Mouse (Mus musculus) midbrain, embryonic 15.5 days (tissue): ENCODE data around the gene Plscr4. TPM values are rescaled to one million over a fixed set of nuclear protein-coding genes. Genes with fewer than 3 reads are reported as not detected.
A peak's percentile ranks its signal among the peaks of the same experiment; 100 is the strongest.

Experiments used
- ATAC-seq: fragments of 200-750 bp; cut with Nextera tagmentation; replicated peaks from 2 replicates; pipeline ENCODE4 v1.8.0; 2017; ENCODE audit warnings: moderate TSS enrichment
- H3K27ac ChIP-seq: fragments of 300-500 bp; sonication (generic); 2 replicates; pipeline ENCODE4 v1.5.1; 2015; ENCODE audit warnings: mild to moderate bottlenecking, inconsistent platforms
- H3K27me3 ChIP-seq: fragments of 300-500 bp; sonication (generic); replicated peaks from 2 replicates; pipeline ENCODE4 v1.6.1; 2015; ENCODE audit warnings: inconsistent platforms
- H3K36me3 ChIP-seq: fragments of 300-500 bp; sonication (generic); replicated peaks from 2 replicates; pipeline ENCODE4 v1.6.1; 2015; ENCODE audit warnings: inconsistent platforms
- H3K4me1 ChIP-seq: fragments of 300-500 bp; sonication (generic); 2 replicates; pipeline ENCODE4 v1.6.1; 2015; ENCODE audit warnings: inconsistent platforms
- H3K4me2 ChIP-seq: fragments of 300-500 bp; sonication (generic); 2 replicates; pipeline ENCODE4 v1.6.1; 2015; ENCODE audit warnings: inconsistent platforms, mild to moderate bottlenecking, moderate library complexity
- H3K4me3 ChIP-seq: fragments of 300-500 bp; sonication (generic); 2 replicates; pipeline ENCODE4 v1.5.1; 2015; ENCODE audit warnings: mild to moderate bottlenecking, inconsistent platforms
- H3K9ac ChIP-seq: fragments of 300-500 bp; sonication (generic); 2 replicates; pipeline ENCODE4 v1.6.1; 2015; ENCODE audit warnings: mild to moderate bottlenecking, inconsistent platforms
- H3K9me3 ChIP-seq: fragments of 300-500 bp; sonication (generic); 2 replicates; pipeline ENCODE4 v1.6.1; 2016; ENCODE audit warnings: inconsistent platforms
- WGBS: fragments of 180-500 bp; shearing (Covaris S2); methylation state at CpG from one replicate; pipeline ENCODE4 v1.1.7; 2015; ENCODE audit warnings: mixed read lengths; 5-methylcytosine and 5-hydroxymethylcytosine counted together
- polyA plus RNA-seq: library from polyadenylated mRNA; unstranded; fragments of >200 nt; fragmentation: Nextera tagmentation; extraction: Ambion mirVana; gene quantifications from 2 replicates; pipeline ENCODE4 v1.2.1, GENCODE M21; 2015

Plscr4 gene
- 0.97 and 1.2 TPM in 2 replicates for polyA plus RNA-seq

- ATAC-seq = peak; percentile 93
- peaks cover 3% of the 10 kb centered on the region for H3K4me1 ChIP-seq
- H3K4me3 ChIP-seq = peak within 1 kb of the TSS; percentile 56
- 13% methylated on average over 43 of the region's 43 CpGs for WGBS
- H3K27ac ChIP-seq = no peak within 1 kb of the TSS
- H3K4me2 ChIP-seq = peak within 1 kb of the TSS; percentile 98
- H3K9me3 ChIP-seq = no peaks in the 10 kb centered on the region
- H3K36me3 ChIP-seq = no peaks in the 10 kb centered on the region
- peak within 1 kb of the TSS; percentile 38 for H3K9ac ChIP-seq
- H3K27me3 ChIP-seq = no peaks in the 10 kb centered on the region
Observed at GRCm38 (mm10) chr9:92457261-92458058, at the start of gene Plscr4. Gene Plscr4, plus strand, starts transcription at chr9:92457373.

- H3K4me1 ChIP-seq = no peaks in the 10 kb centered on the region
- no peaks in the 10 kb centered on the region for H3K9me3 ChIP-seq
- H3K27ac ChIP-seq = no peak overlapping the region
- 92% methylated on average over 3 of the region's 3 CpGs for WGBS
- no peaks in the 10 kb centered on the region for H3K36me3 ChIP-seq
- ATAC-seq = no peak
- no peaks in the 10 kb centered on the region for H3K27me3 ChIP-seq
- no peak overlapping the region for H3K9ac ChIP-seq
- no peak overlapping the region for H3K4me3 ChIP-seq
- H3K4me2 ChIP-seq = no peak overlapping the region
Observed at GRCm38 (mm10) chr9:92410225-92410624, 46.9 kb upstream of the Plscr4 start.

GRCm38 (mm10) chr9:92412045-92412444 is 45.1 kb upstream of the Plscr4 start:
- Histone ChIP-seq H3K27me3 (no peaks in the 10 kb centered on the region), H3K36me3 (no peaks in the 10 kb centered on the region), H3K4me3 (no peak overlapping the region), H3K9ac (no peak overlapping the region), H3K4me2 (no peak overlapping the region), H3K9me3 (no peaks in the 10 kb centered on the region), H3K27ac (no peak overlapping the region), H3K4me1 (no peaks in the 10 kb centered on the region)
- ATAC-seq = no peak
- WGBS = 86% methylated on average over 2 of the region's 2 CpGs

- H3K9me3 ChIP-seq = no peaks in the 10 kb centered on the region
- H3K4me1 ChIP-seq = no peaks in the 10 kb centered on the region
- H3K4me2 ChIP-seq = no peak overlapping the region
- no peak for ATAC-seq
- no peak overlapping the region for H3K9ac ChIP-seq
- no peak overlapping the region for H3K27ac ChIP-seq
- no peaks in the 10 kb centered on the region for H3K27me3 ChIP-seq
- WGBS = 89% methylated on average over 3 of the region's 3 CpGs
- no peaks in the 10 kb centered on the region for H3K36me3 ChIP-seq
- no peak overlapping the region for H3K4me3 ChIP-seq
Observed at GRCm38 (mm10) chr9:92413684-92414083, 43.5 kb upstream of the Plscr4 start.

GRCm38 (mm10) chr9:92437781-92438180 is 19.4 kb upstream of the Plscr4 start:
- no peak overlapping the region for H3K9ac ChIP-seq
- no peak overlapping the region for H3K4me2 ChIP-seq
- H3K36me3 ChIP-seq = no peaks in the 10 kb centered on the region
- no peaks in the 10 kb centered on the region for H3K4me1 ChIP-seq
- no peak overlapping the region for H3K4me3 ChIP-seq
- no peaks in the 10 kb centered on the region for H3K9me3 ChIP-seq
- H3K27ac ChIP-seq = no peak overlapping the region
- no peaks in the 10 kb centered on the region for H3K27me3 ChIP-seq
- no peak for ATAC-seq

- Histone ChIP-seq H3K27me3 (no peaks in the 10 kb centered on the region), H3K36me3 (no peaks in the 10 kb centered on the region), H3K9me3 (no peaks in the 10 kb centered on the region), H3K4me2 (no peak overlapping the region), H3K9ac (no peak overlapping the region), H3K27ac (no peak overlapping the region), H3K4me3 (no peak overlapping the region), H3K4me1 (no peaks in the 10 kb centered on the region)
- ATAC-seq = no peak
- WGBS = 88% methylated on average over 4 of the region's 4 CpGs
Observed at GRCm38 (mm10) chr9:92441468-92441867, 15.7 kb upstream of the Plscr4 start.

- ATAC-seq = no peak
- Histone ChIP-seq H3K4me3 (no peak overlapping the region), H3K9ac (no peak overlapping the region), H3K36me3 (no peaks in the 10 kb centered on the region), H3K4me2 (no peak overlapping the region), H3K9me3 (no peaks in the 10 kb centered on the region), H3K27me3 (no peaks in the 10 kb centered on the region), H3K27ac (no peak overlapping the region), H3K4me1 (no peaks in the 10 kb centered on the region)
Observed at GRCm38 (mm10) chr9:92444536-92444935, 12.6 kb upstream of the Plscr4 start.

GRCm38 (mm10) chr9:92456605-92457004 is 568 bp upstream of the Plscr4 start:
- Histone ChIP-seq H3K4me3 (no peak overlapping the region), H3K4me2 (no peak overlapping the region), H3K27me3 (no peaks in the 10 kb centered on the region), H3K36me3 (no peaks in the 10 kb centered on the region), H3K4me1 (peaks cover 3% of the 10 kb centered on the region), H3K9ac (no peak overlapping the region), H3K9me3 (no peaks in the 10 kb centered on the region), H3K27ac (no peak overlapping the region)
- no peak for ATAC-seq
- 81% methylated on average over 3 of the region's 3 CpGs for WGBS

GRCm38 (mm10) chr9:92458059-92458402 is 858 bp downstream of the Plscr4 start:
- Histone ChIP-seq H3K36me3 (no peaks in the 10 kb centered on the region), H3K27ac (no peak overlapping the region), H3K4me2 (peak overlapping the region; percentile 98), H3K27me3 (no peaks in the 10 kb centered on the region), H3K9ac (peak overlapping the region; percentile 38), H3K9me3 (no peaks in the 10 kb centered on the region), H3K4me3 (peak overlapping the region; percentile 56), H3K4me1 (peaks cover 3% of the 10 kb centered on the region)
- peak; percentile 75; the same call in 1 of the 2 replicates for ATAC-seq
- WGBS = 7% methylated on average over 5 of the region's 5 CpGs

- no peak for ATAC-seq
- H3K4me2 ChIP-seq = peak overlapping the region; percentile 98; the same call in 1 of the 2 replicates
- H3K36me3 ChIP-seq = no peaks in the 10 kb centered on the region
- H3K9ac ChIP-seq = no peak overlapping the region
- H3K9me3 ChIP-seq = no peaks in the 10 kb centered on the region
- no peak overlapping the region for H3K4me3 ChIP-seq
- H3K27ac ChIP-seq = no peak overlapping the region
- no peaks in the 10 kb centered on the region for H3K27me3 ChIP-seq
- H3K4me1 ChIP-seq = peaks cover 3% of the 10 kb centered on the region
- 97% methylated on average over 2 of the region's 2 CpGs for WGBS
Observed at GRCm38 (mm10) chr9:92458418-92458817, 1.2 kb downstream of the Plscr4 start.

- Histone ChIP-seq H3K4me1 (no peaks in the 10 kb centered on the region), H3K9ac (no peak overlapping the region), H3K27ac (no peak overlapping the region), H3K4me2 (no peak overlapping the region), H3K4me3 (no peak overlapping the region), H3K9me3 (no peaks in the 10 kb centered on the region), H3K36me3 (no peaks in the 10 kb centered on the region), H3K27me3 (no peaks in the 10 kb centered on the region)
- whole genome bisulfite sequencing = 76% methylated on average over 4 of the region's 4 CpGs
- no peak for ATAC-seq
Observed at GRCm38 (mm10) chr9:92467724-92468123, 10.6 kb downstream of the Plscr4 start.

GRCm38 (mm10) chr9:92472256-92472855 is 15.2 kb downstream of the Plscr4 start:
- 49% methylated on average over 5 of the region's 5 CpGs for WGBS
- H3K36me3 ChIP-seq = no peaks in the 10 kb centered on the region
- no peaks in the 10 kb centered on the region for H3K27me3 ChIP-seq
- no peak overlapping the region for H3K4me2 ChIP-seq
- H3K27ac ChIP-seq = no peak overlapping the region
- H3K9ac ChIP-seq = no peak overlapping the region
- H3K4me3 ChIP-seq = no peak overlapping the region
- no peaks in the 10 kb centered on the region for H3K9me3 ChIP-seq
- no peak for ATAC-seq
- H3K4me1 ChIP-seq = no peaks in the 10 kb centered on the region

GRCm38 (mm10) chr9:92473178-92473577 is 16.0 kb downstream of the Plscr4 start:
- H3K4me3 ChIP-seq = no peak overlapping the region
- ATAC-seq = no peak
- H3K36me3 ChIP-seq = no peaks in the 10 kb centered on the region
- no peak overlapping the region for H3K27ac ChIP-seq
- no peaks in the 10 kb centered on the region for H3K27me3 ChIP-seq
- no peak overlapping the region for H3K4me2 ChIP-seq
- H3K4me1 ChIP-seq = no peaks in the 10 kb centered on the region
- no peak overlapping the region for H3K9ac ChIP-seq
- 96% methylated on average over 2 of the region's 2 CpGs for WGBS
- H3K9me3 ChIP-seq = no peaks in the 10 kb centered on the region
